Mouse (Mus musculus) brain, embryonic 18.5 days (tissue): Measurements from ENCODE around the gene Mpst.

Experiments used
- DNase-seq: peaks from one replicate; pipeline ENCODE4 v3.0.0-alpha.2; 2012; ENCODE audit warnings: low read depth, low spot score

The Mpst gene

DNA sequence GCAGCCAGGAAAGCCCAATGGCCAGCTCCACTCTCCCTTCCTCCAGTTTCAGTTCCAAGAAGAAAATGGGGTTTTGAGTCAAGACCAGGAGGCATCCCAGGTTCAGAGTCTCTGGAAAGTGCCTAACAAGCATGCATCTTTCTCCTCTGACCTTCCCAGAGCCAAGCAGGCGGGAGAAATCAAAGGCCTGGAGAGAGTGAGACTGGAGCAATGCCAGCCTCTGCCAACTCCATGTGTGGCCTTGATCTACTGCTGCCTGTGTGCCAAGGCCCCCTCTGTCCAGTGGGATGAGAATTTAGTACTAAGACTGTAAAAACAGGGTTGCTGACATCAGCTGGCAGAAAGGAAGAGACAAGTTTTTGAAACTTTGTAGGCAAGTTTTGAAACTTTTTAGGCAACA is 2.3 kb upstream of the Mpst start:
- DNase-seq = no peak

DNA sequence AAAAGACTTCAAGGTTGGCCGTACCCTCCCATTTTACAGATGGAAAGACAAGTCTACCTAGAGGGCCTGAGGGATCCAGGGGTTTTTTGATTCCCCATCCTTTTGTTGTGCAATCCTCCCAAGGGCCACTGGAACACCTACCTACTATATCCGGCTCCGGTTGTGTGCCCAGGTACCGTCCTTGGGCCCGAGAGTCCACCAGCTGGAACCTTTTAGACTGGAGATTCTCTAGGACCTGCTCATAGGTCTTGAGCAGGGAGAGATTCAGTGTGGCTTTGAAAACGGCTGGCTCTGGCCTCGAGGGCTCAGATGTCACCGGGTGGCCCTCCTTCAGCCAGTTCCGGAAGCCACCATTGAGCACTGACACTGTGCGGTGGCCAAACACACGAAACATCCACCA is 1.1 kb upstream of the Mpst start:
- no peak for DNase-seq

DNA sequence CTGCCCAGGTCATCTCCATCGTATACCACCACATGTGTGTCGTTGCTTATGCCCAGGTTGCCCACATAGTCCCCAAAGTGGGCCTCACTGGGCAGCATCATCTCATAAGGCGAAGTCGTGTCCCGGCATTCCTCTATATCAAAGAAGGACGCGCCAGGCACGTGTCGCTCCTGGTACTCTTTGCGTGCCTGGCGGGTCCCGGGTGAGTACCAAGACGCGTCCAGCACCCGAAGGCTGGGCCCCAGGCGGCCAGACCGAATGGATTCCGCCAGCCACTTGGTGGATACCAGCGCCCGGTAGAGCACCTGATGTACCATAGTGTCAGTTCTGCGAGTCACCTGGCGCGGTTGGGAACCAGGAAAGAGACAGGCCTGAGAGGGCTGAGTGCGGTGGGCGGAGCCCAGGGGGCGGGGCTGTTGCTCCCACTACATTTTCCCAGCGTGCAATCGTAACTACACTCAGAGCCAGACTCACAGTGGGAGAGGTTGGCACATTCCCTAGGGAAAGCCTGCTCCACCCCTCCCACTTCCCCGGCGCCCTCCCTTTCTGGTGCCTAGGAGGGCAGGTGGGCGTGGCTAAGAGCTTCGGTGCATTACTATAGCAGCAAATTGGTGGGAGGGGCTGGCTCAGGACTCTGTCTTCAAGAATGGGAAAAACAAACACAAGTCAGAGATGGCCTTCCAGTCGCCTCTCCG is 552 bp upstream of the Mpst start, which contains the start of gene Tst:
Gene Tst, minus strand, starts transcription at position 391 of the 695 bp plus-strand sequence.
- DNase-seq = peak; percentile 82

DNA sequence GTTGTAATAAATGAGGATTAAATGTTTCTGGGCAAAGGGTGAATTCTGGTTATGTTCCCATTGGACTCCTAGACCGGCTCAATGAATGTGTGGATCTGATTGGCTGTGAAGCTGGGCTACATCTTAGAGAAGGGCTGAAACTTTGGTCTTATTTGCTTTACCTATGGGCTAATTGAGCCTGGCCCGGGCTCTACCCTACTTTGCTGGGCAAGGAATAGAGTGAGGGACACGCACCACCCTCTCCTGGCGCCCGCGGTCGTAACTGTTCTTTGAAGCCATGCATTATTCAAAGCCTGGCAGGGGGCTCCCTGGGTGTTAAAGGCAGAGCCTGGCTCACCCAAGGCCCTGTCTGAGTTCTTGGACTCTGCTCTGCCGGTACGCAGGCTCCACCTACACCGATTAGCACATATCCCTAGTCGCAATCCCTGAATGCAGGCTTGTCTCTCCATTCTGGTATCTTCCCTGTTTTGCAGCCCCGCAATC is 3.4 kb downstream of the Mpst start:
- no peak for DNase-seq

DNA sequence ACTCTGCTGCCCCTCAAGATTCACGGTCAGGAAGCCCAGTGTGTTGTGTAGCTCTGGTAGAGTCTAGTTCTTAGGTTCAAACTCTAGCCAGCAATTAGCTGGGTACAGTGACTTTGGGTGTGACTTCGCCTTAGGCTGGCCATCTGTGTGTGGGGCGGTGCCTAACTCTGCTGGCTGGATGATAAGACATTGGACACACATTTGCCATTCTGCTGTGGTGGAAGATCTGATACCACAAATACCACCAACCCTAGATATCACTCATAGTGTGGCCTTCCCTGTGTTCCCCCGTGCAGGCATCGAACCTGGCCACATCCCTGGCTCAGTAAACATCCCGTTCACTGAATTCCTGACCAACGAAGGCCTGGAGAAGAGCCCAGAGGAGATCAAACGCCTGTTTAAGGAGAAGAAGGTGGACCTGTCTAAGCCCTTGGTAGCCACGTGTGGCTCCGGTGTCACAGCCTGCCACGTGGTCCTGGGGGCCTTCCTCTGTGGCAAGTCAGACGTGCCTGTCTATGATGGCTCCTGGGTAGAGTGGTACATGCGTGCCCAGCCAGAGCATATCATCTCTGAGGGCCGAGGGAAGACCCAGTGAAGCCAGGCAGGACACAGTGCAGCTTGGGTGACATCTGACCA is 7.0 kb downstream of the Mpst start:
- DNase-seq = no peak

DNA sequence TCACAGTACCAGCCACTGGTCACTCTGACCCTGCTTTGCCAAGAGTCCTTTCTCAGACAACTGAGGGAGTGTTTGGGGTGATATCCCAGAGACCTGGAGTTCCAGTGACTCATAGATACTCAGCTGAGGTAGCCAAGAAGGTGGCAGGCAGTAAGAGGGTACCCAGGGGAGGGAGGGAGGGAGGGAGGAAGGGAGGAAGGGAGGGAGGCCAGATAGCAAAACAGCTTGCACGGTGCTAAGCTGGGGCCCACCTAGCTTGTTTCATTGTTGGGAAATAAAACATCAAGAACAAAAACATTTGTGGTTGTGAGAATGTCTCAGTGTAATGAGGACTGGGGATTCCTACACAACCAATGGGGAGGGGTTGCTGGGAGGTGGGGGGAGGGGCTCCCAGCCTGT is 7.5 kb downstream of the Mpst start:
- no peak for DNase-seq

DNA sequence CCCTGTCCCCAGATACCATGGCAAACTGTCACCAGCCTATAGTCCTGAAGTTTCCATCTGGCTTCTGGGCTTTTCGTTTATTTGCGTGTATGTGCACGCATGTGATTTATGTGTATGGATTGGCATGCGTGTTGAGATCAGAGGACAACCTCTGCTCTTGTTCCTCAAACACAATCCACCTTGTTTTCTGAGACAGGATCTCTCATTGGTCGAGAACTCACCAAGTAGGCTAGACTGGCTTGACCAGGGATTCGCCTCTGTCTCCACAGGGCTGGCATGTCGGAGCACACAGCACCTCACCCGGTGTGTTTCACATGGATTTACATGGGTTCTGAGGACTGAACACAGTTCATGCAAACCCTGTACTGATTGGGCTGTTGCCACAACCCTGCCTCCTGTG is 7.9 kb downstream of the Mpst start:
- DNase-seq = no peak

DNA sequence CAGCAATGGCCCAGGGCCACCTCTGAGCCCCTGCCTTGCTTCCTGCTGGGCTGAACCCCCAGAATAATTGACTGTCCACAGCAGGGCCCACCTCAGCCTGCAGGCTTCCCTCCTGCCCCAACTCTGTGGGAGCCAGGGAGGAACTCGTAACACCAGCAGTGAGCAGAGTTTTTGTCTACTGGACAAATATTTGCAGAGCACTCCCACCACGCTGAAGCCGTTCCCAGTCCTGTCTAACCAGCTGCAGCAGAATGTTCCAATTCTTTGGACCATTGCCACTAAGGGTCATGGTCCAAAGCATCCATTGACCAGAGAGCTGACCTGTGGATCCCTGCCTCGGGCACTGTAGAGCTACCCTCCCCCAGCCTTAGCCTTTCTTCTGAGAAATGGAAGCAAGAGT is 10.7 kb downstream of the Mpst start:
- DNase-seq = no peak

DNA sequence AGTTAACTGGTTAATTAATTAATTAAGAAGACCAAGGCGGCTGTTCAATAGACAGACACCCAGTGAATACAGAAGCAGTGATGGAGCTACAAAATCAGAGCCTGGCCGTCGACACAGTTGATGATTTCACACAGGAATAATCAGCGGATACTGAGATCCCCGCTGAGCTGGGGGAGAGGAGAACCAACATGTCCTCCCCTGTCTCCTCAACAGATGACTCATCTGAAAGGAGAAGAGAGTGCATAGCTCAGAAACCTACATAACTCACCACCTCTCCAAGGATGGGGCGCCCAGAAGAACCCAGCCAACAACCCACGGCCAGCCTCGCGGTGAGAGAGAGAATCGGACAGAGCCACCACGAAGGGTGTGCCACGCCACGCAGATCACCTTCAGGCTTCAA is 14.2 kb downstream of the Mpst start:
- no peak for DNase-seq

DNA sequence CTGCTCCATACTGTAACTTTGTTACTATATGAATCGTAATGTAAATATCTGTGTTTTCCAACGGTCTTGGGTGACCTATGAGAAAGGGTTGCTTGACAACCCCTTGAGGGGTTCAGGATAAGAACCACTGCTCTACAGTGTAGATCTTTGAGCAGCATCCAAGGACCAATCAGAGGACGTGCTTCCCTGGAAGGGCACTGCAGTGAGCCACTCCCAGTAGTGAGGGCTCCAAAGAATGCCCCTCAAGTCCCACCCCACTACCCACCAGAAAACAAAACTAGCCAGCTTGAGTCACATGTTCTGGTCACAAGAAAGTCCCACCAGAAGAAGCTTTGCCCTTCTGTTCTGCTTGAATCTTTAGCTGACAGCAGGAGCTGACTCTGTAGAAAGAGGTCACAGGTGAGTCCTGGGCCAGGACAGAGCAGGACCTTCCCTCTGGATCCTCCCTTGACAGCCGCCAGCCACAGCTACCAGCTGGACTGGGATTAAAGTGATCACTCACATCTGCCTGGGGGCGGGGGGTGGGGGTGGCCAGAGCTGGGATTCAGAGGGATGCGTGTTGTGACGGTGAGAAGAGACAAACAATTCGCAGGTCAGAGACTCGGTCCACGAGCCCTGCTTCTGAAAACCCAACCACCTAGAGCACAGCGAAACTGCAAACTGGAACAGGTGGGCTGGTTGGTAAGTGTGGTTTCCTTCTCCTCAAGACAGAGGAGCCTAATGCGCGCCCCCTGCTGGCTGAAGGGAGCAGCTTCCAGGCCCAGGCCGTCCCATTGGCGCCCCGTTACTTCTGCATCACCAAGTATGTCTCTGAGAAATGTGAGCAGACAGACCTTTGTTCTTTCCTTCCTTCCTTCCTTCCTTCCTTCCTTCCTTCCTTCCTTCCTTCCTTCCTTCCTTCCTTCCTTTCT is 16.1 kb downstream of the Mpst start:
- no peak for DNase-seq

DNA sequence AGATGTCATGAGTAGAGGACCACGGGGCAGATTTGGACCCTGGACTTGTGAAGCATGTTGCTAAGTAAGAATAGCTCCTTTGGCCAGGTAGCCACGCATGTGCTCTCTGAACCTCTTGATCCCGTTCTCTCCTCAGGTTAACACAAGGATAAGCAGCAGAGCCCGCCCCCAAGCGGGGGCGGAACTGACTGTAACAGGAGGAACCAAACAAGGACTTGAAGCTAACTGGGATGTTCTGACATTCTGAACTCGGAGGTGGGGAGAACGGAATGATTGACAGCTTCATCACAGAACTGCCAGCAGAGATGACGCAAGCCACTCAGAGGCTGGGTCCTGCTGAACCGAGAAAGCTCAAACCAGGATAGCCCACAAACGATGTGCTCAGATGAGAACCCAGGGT is 18.3 kb downstream of the Mpst start:
- no peak for DNase-seq

DNA sequence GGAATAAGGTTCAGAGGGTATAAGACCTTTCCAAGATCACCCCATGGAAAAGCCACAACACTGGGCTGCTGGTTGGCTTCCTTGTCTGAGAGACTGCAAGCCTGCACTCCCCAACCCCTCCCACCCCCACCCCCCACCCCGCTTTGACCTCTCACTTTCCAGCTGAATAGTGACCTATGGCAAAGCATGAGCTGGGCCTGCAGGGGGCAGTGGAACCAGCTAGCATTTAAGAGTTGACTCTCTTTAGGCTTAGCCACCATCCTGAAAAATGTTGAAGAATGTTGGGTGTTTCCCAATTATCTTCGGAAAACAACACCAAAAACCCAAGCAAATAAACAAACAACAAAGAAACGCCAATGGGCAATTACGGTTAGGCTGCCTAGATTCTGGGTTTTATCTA is 19.0 kb downstream of the Mpst start:
- DNase-seq = no peak

DNA sequence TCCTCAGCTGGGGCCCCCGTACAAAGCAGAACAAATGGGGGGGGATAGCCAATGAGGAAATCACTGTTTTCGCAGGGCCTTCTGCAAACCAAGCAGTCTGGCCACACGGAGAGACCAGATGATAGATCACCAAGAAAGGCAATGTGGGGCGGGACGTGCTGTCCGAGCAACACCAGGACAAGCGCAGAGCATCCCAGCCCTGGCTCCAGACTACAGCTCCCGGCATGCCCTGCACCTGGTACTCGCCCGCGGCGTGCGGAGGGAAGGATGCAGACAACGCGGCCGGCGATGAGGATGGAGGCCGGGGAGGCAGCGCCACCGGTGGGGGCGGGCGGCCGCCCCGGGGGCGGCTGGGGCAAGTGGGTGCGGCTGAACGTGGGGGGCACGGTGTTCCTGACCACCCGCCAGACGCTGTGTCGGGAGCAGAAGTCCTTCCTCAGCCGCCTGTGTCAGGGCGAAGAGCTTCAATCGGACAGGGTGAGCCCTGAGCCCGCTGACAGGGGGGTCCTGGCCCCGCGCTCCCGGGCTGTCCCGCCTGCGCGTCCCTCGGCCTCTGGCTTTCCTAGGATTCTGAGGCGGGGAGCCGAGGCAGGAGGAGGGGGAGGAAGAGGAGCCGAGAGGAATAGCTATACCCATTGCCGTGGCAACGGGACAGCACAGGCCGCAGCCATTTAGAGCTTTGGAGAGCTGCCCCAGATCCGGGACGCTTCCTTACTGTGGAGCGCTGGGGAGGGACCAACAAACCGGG is 22.3 kb downstream of the Mpst start, which contains the start of gene Kctd17:
Gene Kctd17, plus strand, starts transcription at position 174 of the 748 bp plus-strand sequence.
- peak; percentile 42 for DNase-seq

DNA sequence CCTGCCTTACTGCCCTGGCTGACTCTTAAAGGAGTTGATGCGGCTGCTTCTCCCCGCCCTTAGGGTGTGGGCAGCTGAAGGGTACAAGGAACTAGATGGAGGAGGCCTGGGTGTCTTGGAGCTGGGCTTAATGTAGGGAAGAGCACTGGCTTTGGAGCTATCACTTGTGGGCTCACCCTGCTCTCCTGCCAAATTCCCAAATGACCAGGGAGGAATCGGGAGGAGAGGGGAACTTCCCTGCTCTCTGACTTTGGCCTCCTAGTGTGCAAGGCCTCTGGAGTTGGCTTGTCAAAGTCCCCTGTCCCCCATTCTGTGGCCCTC is 22.9 kb downstream of the Mpst start:
- DNase-seq = no peak

DNA sequence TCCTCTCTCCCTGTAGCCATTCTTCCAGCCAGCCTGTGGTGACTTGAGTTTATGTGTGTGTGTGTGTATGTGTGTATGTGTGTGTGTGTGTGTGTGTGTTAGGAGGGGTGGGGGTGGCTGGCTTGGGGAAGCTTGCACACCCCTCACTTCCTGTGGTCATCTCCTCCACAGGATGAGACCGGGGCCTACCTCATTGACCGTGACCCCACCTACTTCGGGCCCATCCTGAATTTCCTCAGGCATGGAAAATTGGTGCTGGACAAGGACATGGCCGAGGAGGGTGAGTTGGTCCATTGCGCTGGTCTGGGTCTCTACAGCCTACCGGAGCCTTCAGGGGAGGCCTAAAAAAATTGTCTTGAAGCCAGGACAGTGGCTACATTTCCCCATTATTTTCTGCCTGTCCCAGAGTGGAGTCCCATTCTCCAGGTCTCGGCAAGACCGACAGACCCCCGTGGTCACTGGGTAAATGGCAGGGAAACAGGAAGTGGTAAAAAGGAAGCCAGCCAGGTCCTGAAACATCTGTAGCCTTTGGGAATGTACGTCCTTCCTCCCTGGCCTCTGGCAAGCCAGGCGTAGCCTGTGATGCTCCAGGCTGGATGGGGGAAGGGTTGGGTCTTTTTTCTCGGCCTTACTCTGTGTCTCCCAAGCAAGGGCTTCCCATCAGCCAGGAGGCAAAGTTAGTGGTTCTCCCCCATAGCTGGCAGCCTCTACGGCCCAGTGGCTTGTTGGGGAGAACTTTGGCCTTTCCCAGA is 23.8 kb downstream of the Mpst start:
- DNase-seq = no peak

DNA sequence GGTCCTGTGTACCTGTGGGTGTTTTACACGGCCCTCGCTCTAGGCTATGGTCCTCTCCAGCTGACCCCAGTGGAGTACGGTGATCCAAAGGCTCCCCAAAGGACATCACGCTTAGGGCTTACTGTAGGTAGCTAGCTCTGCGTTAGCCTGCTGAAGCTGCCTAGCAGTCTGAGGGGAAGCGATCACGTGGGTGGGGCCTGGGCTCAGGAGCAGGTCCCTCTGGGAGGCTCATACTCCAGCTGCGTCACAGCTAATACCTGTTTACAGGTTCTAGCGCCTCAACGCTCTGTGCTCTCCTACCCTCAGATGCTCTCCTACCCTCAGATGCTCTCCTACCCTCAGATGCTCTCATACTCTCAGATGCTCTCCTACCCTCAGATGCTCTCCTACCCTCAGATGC is 24.7 kb downstream of the Mpst start:
- DNase-seq = no peak

DNA sequence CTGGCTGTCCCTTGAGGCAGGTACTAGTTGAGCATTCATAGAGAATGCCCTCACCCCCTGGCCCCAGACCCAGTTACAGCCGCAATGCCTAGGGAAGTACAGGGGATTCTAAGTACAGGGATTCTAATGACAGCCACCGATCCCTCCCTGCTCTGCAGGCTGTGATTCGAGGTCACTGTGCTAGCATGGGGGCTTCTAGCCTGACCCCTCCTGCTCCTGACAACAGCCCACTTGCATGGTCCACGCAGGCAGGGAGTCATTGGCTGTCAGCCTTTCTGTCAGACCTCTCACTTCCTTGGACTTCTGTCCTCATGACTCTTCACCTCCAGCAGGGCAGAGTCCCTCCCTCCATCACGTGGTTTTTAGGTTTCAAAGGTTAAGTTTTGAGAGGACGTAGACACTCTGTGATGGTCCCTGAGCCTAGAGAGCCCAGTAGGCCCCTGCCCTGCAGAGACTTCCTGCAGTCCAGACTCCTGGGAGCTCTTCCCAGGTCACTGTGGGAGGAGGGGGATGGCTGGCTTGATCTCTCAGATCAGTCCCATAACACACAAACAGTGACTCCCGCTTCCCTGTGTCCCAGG is 25.4 kb downstream of the Mpst start:
- no peak for DNase-seq

DNA sequence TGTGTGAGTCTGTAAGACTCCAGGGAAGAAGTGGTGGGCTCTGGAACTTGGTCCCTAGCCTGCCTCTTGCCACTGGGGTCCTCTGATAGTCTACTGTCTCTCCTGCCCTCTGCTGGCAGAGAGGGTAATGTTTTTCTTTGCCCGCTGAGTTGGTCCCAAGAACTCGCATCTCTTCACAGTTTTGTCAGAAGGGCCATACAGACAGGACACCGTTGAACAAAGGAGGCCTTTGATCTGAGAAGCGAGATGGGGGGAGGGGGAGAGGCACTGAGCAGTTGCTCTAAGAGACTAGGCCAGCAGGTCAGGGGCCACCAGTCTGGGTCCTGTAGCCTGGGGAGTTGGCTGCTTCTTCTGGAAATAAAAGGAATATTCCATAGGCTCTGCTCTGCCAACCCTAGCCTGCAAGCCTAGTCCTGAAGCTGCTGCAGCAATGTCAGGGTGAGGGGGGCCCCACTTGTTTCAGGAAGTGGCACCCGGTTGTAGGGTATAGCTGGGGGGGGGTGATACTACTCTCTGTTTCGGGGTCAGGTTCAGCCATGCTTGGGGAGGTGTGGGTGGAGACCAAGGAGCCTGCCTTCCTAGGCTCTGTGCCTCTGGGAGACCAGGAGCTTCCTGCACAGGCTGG is 28.8 kb downstream of the Mpst start:
- DNase-seq = no peak

DNA sequence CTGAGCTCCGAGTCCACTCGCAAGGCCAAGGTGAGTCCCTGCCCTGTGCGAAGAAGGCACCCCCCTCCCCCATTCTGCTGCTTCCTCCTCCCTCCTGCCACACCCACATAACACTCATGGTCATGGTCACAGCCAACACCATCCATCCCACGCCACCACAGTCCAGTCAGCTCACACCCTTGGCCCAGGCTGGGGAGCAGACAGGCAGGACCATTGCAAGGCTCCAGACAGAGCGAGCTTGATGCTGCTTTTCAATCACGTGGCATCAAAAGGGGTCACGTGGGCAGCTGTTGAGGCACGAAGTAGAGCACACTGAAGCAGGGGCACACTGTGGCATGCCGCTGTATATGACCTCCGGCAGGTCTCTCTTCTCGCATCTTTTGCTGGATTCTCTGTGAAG is 29.5 kb downstream of the Mpst start:
- no peak for DNase-seq
